Mouse (Mus musculus) liver, embryonic 11.5 days (tissue): Measurements from ENCODE around the gene Ckap2. TPM values are rescaled to one million over a fixed set of nuclear protein-coding genes. Genes with fewer than 3 reads are reported as not detected.
A peak's percentile ranks its signal among the peaks of the same experiment; 100 is the strongest.

Experiments
- ATAC-seq: fragments of 200-750 bp; cut with Nextera tagmentation; replicated peaks from 2 replicates; pipeline ENCODE4 v1.8.0; 2017; ENCODE audit warnings: moderate number of reproducible peaks, mild to moderate bottlenecking, moderate TSS enrichment, moderate library complexity; ENCODE audit not compliant: low FRiP score
- DNase-seq: peaks from one replicate; pipeline ENCODE4 v3.0.0-alpha.2; 2017; ENCODE audit warnings: low spot score
- H3K27ac ChIP-seq: fragments of 300-500 bp; sonication (generic); 2 replicates; pipeline ENCODE4 v1.5.1; 2014; ENCODE audit warnings: mild to moderate bottlenecking, low read depth, low read length, control low read depth
- H3K27me3 ChIP-seq: fragments of 300-500 bp; sonication (generic); replicated peaks from 2 replicates; pipeline ENCODE4 v1.6.1; 2014; ENCODE audit warnings: low read length, mixed read lengths; ENCODE audit not compliant: control insufficient read depth, insufficient read depth
- H3K36me3 ChIP-seq: fragments of 300-500 bp; sonication (generic); 2 replicates; pipeline ENCODE4 v1.6.1; 2014; ENCODE audit warnings: mild to moderate bottlenecking, low read length, moderate library complexity, mixed read lengths; ENCODE audit not compliant: control insufficient read depth, insufficient read depth
- H3K4me1 ChIP-seq: fragments of 300-500 bp; sonication (generic); replicated peaks from 2 replicates; pipeline ENCODE4 v1.6.1; 2014; ENCODE audit warnings: low read length, mixed read lengths; ENCODE audit not compliant: control insufficient read depth, insufficient read depth
- H3K4me2 ChIP-seq: fragments of 300-500 bp; sonication (generic); 2 replicates; pipeline ENCODE4 v1.6.1; 2014; ENCODE audit warnings: mild to moderate bottlenecking, control low read depth, moderate library complexity
- H3K4me3 ChIP-seq: fragments of 300-500 bp; sonication (generic); 2 replicates; pipeline ENCODE4 v1.5.1; 2014; ENCODE audit warnings: low read depth, low read length, control low read depth
- H3K9ac ChIP-seq: fragments of 300-500 bp; sonication (generic); 2 replicates; pipeline ENCODE4 v1.6.1; 2014; ENCODE audit warnings: low read depth, low read length, control low read depth
- H3K9me3 ChIP-seq: fragments of 300-500 bp; sonication (generic); 2 replicates; pipeline ENCODE4 v1.6.1; 2016; ENCODE audit warnings: low read length, inconsistent platforms, mixed read lengths; ENCODE audit not compliant: control insufficient read depth
- WGBS: fragments of 180-500 bp; shearing (Covaris S2); extraction: QIAGEN DNeasy Blood & Tissue Kit; methylation state at CpG from one replicate; pipeline ENCODE4 v1.1.7; 2014; 5-methylcytosine and 5-hydroxymethylcytosine counted together
- polyA plus RNA-seq: library from polyadenylated mRNA; unstranded; fragments of >200 nt; fragmentation: Nextera tagmentation; extraction: Ambion mirVana; gene quantifications from 2 replicates; pipeline ENCODE4 v1.2.1, GENCODE M21; 2014

The Ckap2 gene
- polyA plus RNA-seq, 1 experiment from 2014 or later = 42.8 TPM

DNA sequence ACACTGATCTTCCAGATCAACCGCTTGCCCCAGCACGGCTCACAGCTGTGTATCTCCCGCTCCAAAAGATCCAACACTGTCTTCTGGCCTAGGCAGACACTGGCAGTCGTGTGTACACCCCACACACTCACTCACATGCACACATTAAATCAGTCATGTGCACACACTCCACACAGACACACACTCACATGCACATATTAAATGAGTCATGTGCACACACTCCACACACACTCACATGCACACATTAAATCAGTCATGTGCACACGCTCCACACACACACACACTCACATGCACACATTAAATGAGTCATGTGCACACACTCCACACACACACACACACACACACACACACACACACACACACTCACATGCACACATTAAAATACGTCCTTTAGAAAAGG, 12.3 kb upstream of the Ckap2 start:
- no peak overlapping the region for H3K27ac ChIP-seq
- no peak overlapping the region for H3K4me2 ChIP-seq
- H3K4me1 ChIP-seq = peaks cover 2% of the 10 kb centered on the region; the same call in 1 of the 2 replicates
- H3K9me3 ChIP-seq = no peaks in the 10 kb centered on the region
- H3K9ac ChIP-seq = no peak overlapping the region
- ATAC-seq (no peak), DNase-seq (no peak)
- 90% methylated on average over 6 of the region's 6 CpGs for WGBS
- peaks cover 12% of the 10 kb centered on the region; the same call in 1 of the 2 replicates for H3K36me3 ChIP-seq
- H3K27me3 ChIP-seq = no peaks in the 10 kb centered on the region
- no peak overlapping the region for H3K4me3 ChIP-seq

- 12% methylated on average over 12 of the region's 12 CpGs for WGBS
- H3K9ac ChIP-seq = peak overlapping the region; percentile 83
- no peaks in the 10 kb centered on the region for H3K36me3 ChIP-seq
- H3K4me3 ChIP-seq = peak overlapping the region; percentile 80
- H3K4me1 ChIP-seq = peaks cover 2% of the 10 kb centered on the region; the same call in 1 of the 2 replicates
- peak overlapping the region; percentile 79 for H3K4me2 ChIP-seq
- H3K27ac ChIP-seq = peak overlapping the region; percentile 91
- ATAC-seq (peak; percentile 48; the same call in 1 of the 2 replicates), DNase-seq (no peak)
- no peaks in the 10 kb centered on the region for H3K9me3 ChIP-seq
- H3K27me3 ChIP-seq = no peaks in the 10 kb centered on the region
Measured at GRCm38 (mm10) chr8:22193432-22194010, 7.9 kb upstream of the Ckap2 start.

DNA sequence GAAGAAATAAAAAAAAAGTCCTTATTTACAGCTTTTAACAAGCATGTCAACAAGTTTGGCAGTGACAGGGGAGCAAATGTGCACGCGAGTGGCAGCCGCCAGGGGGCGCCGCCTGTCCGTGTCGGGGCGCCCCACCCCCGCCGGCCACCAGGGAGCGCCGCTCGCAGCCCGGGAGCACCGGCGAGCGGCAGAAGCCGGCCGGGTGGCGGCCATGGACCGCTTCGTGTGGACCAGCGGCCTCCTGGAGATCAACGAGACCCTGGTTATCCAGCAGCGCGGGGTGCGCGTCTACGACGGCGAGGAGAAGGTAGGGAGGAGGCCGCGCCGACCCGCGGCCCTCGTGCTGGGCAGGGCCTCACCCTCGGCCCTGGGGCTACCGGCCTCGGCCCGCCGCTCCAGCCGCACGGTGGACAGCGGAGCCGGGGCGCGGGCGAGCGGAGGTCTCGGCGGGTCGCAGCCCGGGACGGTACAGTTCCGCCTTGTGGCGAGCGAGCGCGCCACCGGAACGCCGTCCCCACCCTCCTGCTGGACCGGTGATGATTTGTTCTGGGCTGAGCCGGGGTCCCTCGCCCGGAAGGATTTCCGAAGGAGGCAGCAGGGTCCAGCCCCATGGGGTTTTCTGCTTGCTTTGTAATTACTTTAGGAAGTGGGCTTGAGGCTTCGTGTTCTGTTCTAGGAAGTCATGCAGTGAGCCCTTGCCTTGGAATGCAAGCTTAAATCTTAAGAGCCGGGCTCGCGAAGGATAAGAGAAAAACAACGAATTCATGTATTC, 7.2 kb upstream of the Ckap2 start, which contains the start of gene Vps36:
Gene Vps36 (plus strand): TSS at position 150 of the 772 bp plus-strand sequence.
- Histone ChIP-seq H3K9me3 (no peaks in the 10 kb centered on the region), H3K36me3 (no peaks in the 10 kb centered on the region), H3K27me3 (no peaks in the 10 kb centered on the region), H3K9ac (peak within 1 kb of the TSS; percentile 83), H3K4me2 (peak within 1 kb of the TSS; percentile 79), H3K4me3 (peak within 1 kb of the TSS; percentile 80), H3K27ac (peak within 1 kb of the TSS; percentile 91), H3K4me1 (peaks cover 2% of the 10 kb centered on the region; the same call in 1 of the 2 replicates)
- DNase-seq = peak; percentile 87
- under 1% methylated on average over 71 of the region's 73 CpGs for WGBS
- peak; percentile 90 for ATAC-seq

DNA sequence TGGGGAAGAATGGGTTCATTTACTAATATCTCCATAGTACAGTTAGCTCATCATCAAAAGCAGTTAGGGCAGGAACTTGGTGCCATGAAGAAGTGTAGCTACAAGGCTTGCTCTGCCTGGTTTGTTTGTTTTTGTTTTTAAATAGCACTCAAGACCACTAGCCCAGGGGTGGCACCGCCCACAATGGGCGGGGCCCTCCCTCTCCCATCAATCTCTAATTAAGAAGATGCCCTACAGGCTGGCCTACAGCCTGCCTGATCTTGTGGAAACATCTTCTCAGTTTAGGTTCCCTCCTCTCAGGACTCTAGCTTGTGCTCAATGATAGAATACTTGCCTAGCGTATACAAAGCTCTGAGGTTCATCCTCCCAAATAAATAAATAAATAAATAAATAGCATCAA, 735 bp downstream of the Ckap2 start:
- 0% methylated on average over 3 of the region's 3 CpGs for WGBS
- no peaks in the 10 kb centered on the region for H3K9me3 ChIP-seq
- H3K4me2 ChIP-seq = peak overlapping the region; percentile 88
- peak overlapping the region; percentile 85 for H3K9ac ChIP-seq
- H3K27ac ChIP-seq = peak overlapping the region; percentile 85
- H3K36me3 ChIP-seq = no peaks in the 10 kb centered on the region
- peak overlapping the region; percentile 79 for H3K4me3 ChIP-seq
- DNase-seq (no peak), ATAC-seq (peak; percentile 73)
- H3K4me1 ChIP-seq = peaks cover 8% of the 10 kb centered on the region; the same call in 1 of the 2 replicates
- H3K27me3 ChIP-seq = no peaks in the 10 kb centered on the region

DNA sequence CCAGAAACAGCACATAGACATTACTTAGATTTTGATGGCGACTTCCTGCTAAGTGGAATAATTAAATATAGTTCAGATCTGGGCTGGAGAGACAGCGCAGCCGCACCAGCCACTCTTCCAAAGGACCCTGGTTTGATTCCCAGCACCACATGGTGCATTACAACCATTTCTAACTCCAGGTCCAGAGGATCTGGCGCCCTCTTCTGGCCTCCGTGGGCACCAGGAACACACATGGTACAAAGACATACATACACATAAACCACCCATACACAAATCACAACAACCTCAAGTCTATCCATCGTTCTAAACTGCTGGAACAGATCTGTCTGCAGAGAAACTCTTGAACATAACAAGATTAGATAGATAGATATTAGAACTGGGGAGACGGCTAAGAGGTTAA, 9.7 kb downstream of the Ckap2 start:
- Histone ChIP-seq H3K9ac (no peak overlapping the region), H3K36me3 (peaks cover 22% of the 10 kb centered on the region), H3K4me3 (no peak overlapping the region), H3K27me3 (no peaks in the 10 kb centered on the region), H3K9me3 (peaks cover 5% of the 10 kb centered on the region), H3K27ac (no peak overlapping the region), H3K4me2 (no peak overlapping the region), H3K4me1 (no peaks in the 10 kb centered on the region)
- ATAC-seq (no peak), DNase-seq (no peak)
- 92% methylated on average over 7 of the region's 7 CpGs for WGBS

- Histone ChIP-seq H3K27me3 (no peaks in the 10 kb centered on the region), H3K9me3 (no peaks in the 10 kb centered on the region), H3K36me3 (peaks cover 13% of the 10 kb centered on the region), H3K4me1 (0 out of 2 replicates have a peak, but pooled peaks cover 8% of the 10 kb centered on the region), H3K4me3 (no peak overlapping the region), H3K27ac (no peak overlapping the region), H3K9ac (no peak overlapping the region), H3K4me2 (no peak overlapping the region)
- no peak for DNase-seq
- 97% methylated on average over 5 of the region's 5 CpGs for WGBS
- no peak for ATAC-seq
Measured at GRCm38 (mm10) chr8:22169167-22169566, 16.5 kb downstream of the Ckap2 start.

DNA sequence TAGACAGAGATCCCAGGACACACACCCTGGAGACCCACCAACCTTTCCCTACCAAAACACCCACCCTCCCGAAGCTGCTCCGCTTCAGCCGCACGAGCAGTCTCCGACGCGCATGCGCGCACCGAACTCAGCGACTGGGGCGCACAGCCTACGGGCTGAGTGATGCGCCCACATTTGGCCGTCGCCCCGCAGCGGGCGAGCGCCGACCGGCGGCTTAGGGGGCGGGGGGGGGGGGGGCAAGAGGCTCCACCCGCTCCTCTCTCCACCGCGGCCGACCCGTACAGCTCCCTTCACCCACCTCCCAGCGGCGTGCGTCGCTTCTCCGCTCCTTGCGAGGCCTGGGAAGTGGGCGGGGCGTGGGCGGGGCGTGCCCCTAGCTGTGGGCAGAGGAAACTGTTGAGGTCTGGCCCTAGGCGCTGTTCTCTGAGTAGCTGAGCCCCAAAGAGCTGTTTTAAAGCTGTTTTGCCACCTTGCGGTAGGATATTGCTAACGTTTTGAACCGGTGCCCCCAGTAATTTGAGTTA, 19.5 kb downstream of the Ckap2 start, which contains the start of gene Nek3:
Gene Nek3 (minus strand): TSS at position 356 of the 524 bp plus-strand sequence.
- ATAC-seq = peak; percentile 99

GRCm38 (mm10) chr8:22165251-22166079, 20.2 kb downstream of the Ckap2 start:
- H3K4me1 ChIP-seq = 0 out of 2 replicates have a peak, but pooled peaks cover 8% of the 10 kb centered on the region
- ATAC-seq (peak; percentile 16), DNase-seq (no peak)
- H3K9ac ChIP-seq = peak overlapping the region; percentile 55
- WGBS = 55% methylated on average over 10 of the region's 10 CpGs
- H3K27ac ChIP-seq = 0 out of 2 replicates have a peak overlapping the region, but pooled peaks have one; percentile 48
- peaks cover 13% of the 10 kb centered on the region for H3K36me3 ChIP-seq
- H3K4me3 ChIP-seq = peak overlapping the region; percentile 70
- no peaks in the 10 kb centered on the region for H3K9me3 ChIP-seq
- no peaks in the 10 kb centered on the region for H3K27me3 ChIP-seq
- peak overlapping the region; percentile 72 for H3K4me2 ChIP-seq

More for the DNA sequence above, 19.5 kb downstream of the Ckap2 start, which contains the start of gene Nek3:
- Histone ChIP-seq H3K9me3 (no peaks in the 10 kb centered on the region), H3K36me3 (peaks cover 13% of the 10 kb centered on the region), H3K4me1 (0 out of 2 replicates have a peak, but pooled peaks cover 8% of the 10 kb centered on the region), H3K9ac (peak within 1 kb of the TSS; percentile 55), H3K27ac (0 out of 2 replicates have a peak within 1 kb of the TSS, but pooled peaks have one; percentile 48), H3K4me2 (peak within 1 kb of the TSS; percentile 72), H3K27me3 (no peaks in the 10 kb centered on the region), H3K4me3 (peak within 1 kb of the TSS; percentile 70)
- DNase-seq = peak; percentile 91
- under 1% methylated on average over 42 of the region's 43 CpGs for WGBS
